Mouse (Mus musculus): ENCODE data around the gene Smyd1. TPM values are rescaled to one million over a fixed set of nuclear protein-coding genes. Genes with fewer than 3 reads are reported as not detected.
"Not testable (repeated sequence)": the region's sequence is repeated elsewhere in the genome, so short reads cannot be mapped to it uniquely, and the experiment has no call there.

The Smyd1 gene
- total RNA-seq, 2 experiments from 2014 or later: not detected

DNA sequence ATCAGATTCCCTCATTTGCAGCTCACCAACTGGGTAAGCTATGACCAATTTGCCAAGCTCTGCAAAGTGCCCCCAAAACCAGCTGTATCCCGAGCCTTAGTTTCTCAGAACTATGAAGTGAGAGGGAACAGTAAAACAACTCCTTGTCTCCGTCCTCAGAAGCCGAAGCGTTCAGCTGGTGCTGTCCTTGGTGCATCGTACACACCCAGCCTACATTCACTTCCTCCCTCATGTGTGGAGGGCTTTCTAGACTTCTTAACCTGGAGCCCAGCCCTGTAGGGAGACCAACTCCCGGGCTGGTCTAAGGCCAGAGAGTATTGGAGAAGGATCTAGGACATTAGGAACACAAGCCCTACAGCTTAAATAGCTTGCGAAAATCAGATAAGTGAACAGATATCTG, 8.5 kb upstream of the Smyd1 start:
- no peak for ATAC-seq (replicated peaks; ENCODE audit: poor library complexity)

DNA sequence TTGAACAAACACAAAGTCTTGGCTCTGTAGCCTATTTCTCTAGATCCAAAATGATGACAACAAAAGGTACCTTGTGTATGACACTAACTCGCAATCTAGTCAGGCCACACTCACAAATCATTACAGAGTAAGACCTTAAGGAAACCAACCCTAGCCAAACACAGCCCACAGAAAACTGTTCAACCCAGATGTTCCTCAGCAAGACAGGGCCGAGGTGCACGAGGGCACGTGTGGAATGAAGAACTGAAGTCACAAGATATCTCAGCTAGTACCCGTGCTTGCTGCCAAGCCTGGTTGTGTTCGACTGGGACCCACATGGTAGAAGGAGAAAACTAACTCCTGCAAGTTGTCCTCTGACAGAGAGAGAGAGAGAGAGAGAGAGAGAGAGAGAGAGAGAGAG, 7.8 kb upstream of the Smyd1 start:
- no peak for ATAC-seq (replicated peaks; ENCODE audit: poor library complexity)

DNA sequence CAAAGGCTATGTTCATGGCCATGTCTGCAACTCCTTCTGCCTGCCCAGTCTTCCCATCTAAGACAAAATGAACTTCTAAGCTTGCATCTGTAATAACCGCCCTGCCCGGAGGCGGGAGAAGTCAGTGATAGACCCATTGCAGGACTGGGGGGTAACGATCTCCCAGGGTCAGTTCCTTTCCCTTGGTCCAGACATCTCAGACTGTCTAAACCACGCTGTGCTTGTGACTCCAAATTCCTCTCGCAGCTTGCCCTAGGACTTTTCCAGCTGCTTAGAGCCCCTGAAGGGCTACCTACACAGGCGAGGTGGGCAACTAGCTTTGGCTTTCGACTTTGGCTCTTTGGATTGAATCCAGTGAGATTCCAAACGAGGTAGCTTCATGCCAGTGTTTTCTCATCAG, 2.8 kb upstream of the Smyd1 start:
- no peak for ATAC-seq (replicated peaks; ENCODE audit: poor library complexity)

DNA sequence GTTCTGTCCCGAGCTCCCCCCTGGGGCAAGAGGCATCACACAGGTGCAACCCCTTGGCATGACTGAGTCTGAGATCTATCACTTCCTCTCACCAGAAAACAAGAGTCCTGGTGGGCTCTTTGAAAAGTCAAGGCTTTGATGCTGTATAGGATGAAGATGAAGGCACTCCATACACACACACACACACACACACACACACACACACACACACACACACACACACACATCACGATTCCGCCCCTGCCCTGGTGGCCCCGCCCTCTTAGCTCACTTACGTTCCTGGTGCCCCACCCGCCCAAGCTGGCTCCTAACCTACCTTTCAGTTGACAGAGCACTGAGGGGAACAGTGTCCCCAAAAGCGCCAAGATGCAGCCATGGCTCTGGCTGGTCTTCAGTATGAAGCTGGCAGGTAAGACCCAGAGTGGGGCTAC, 473 bp upstream of the Smyd1 start, which contains the start of gene Cd8b1:
Gene Cd8b1, plus strand, starts transcription at position 298 of the 431 bp plus-strand sequence.
- ATAC-seq (replicated peaks; ENCODE audit: poor library complexity): no peak

DNA sequence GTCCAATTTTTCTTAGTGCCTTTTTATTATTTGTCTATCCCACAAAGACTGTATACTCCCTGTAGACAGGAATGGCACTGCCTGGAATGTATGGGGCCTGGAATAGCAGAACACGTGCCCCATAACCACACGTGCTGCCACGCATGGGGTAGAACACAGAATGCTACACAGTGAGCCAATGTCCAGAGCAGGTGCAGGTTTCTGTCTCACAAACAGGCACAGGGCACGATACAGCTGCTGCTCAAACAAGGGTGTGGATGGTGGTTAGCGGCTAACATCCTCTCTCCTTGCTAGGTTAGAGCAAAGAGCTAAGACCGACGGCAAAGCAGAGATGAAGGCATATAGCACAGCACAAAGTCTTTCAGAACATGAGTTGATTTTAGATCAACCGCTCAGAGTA, 14.5 kb downstream of the Smyd1 start:
- no peak for ATAC-seq (replicated peaks; ENCODE audit: poor library complexity)

DNA sequence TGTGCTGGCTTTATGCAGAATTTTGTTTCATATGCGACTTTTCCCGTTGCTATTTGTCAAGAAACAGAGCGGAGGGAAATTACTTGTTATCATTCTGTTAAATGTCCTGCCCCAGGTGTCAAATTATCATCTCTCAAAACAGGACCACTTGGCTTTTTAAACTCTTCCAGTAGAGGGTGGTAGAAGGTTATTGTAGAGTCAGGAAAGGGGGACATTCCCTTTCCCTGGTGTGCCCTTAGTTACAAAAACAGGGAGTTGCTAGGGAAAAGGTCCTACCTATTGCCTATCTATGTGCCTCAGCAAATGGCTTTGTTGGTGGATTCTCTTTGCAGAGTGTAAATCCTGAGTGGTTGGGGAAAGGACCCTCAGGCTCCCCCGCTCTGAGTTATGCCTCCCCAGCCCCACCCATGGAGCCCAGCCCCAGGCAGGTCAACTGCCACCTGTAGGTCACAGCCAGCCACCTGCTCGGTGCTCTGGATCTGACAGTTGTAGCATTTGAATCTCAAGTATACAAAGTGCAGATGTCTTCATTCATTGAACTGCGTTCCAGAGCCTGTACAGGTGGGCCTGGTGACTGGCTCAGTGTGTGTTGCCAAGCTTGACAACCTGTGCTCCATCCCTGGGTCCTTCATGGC, 19.8 kb downstream of the Smyd1 start:
- ATAC-seq (replicated peaks; ENCODE audit: poor library complexity): no peak

DNA sequence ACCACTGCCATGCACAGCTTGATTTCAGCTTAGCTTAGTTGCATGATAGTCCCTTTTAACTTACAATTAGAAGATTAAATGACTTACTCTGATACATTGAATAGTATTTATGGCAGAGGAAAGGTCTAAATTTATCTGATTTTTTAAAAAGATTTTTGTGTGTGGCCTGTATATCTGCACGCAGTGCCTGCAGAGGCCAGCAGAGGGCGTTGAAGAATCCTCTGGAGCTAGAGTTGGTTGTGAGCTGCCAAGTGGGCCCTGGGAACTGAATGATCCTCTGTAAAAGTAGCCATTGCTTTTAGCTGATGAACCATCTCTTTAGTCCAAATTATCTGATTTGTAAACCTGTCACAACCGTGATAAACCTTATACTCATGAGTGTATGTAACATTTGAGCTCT, 23.3 kb downstream of the Smyd1 start:
- peak; percentile 76 for ATAC-seq (replicated peaks; ENCODE audit: poor library complexity)

DNA sequence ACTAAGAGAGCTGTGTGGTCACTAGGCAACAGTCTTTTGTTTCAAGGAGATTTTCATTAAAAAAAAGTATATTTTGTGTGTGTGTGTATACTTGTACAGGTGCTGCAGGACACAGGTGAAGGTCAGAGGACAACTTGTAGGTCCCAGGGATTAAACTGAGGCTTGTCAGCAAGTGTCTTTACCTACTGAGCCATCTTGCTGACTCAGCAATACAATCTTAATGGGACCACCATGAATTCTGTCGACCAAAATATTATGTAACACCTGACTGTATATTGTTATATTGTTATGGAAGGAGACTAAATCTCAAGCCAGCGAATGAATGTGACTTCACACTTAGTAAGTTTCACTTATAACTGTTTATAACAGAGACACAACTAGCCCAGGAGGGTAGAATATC, 24.0 kb downstream of the Smyd1 start:
- ATAC-seq (replicated peaks; ENCODE audit: poor library complexity): no peak

DNA sequence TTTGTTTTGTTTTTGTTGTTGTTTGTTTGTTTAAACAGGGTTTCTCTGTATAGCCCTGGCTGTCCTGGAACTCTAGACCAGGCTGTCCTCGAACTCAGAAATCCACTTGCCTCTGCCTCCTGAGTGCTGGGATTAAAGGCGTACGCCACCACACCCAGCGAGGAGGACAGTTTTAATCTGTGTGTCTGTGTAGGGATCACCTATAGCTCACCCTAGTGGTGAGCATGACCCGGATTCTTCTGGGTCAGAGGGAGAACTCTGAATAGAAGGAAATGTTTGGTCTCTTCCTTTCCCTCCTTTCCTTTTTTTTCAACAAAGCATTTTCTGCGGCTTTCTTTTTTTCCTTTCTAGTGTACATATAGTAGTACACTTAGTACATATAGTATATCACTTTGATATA, 26.7 kb downstream of the Smyd1 start:
- ATAC-seq (replicated peaks; ENCODE audit: poor library complexity): no peak

DNA sequence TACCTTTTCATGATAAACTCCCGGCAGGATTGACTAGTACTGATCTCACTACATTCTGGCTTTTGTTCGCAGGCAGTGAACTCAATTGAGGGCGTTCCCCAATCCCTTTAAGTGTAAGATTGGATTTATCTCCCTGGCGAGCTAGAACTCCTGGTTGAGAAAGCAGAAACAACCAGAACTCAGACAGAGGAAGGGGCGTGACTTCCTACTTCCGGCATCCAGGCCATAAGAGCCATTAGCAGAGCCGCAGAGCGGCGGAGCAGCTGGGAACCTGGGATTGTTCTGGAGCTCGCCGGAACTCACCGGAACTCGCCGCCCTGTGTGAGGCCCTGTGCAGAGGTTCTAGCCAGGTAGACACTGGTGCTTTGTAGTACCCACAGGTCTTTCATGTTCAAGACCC, 28.5 kb downstream of the Smyd1 start:
- peak; percentile 48; the same call in 1 of the 2 replicates for ATAC-seq (replicated peaks; ENCODE audit: poor library complexity)

DNA sequence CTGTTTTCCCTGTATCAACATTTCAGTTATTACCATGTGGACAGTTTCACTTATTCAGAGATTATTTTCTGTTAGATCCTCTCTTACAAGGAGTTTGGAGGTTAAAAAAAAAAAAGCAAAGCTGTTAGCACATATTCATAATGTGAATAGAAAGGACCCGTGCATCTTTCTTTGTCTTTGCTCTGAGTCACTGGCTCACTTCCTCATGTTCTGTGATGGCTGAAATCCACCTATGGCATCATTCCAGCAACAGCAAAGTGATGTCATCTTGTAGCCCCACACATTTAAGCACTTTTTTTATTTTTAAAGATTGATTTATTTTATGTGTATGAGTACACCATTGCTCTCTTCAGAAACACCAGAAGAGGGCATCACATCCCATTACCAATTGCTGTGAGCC, 42.6 kb downstream of the Smyd1 start:
- peak; percentile 72 for ATAC-seq (replicated peaks; ENCODE audit: poor library complexity)

DNA sequence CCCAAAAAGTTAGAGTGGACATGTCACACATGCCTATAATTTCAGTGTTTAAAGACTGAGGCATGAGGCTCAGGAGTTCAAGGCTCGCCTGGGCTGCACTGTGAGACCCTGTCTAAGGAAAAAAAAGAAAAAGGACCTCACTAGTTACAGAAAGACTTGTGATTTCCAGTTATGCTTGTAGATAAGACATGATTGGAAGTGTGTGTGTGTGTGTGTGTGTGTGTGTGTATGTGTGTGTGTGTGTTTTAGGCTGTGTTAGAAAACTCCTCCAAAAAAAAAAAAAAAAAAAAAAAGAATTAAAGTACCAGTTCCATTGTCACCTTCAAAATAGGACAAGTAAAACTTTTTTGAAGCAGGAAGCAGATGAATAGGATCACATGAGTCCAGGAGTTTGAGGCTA, 47.4 kb downstream of the Smyd1 start:
- no peak for ATAC-seq (replicated peaks; ENCODE audit: poor library complexity)

DNA sequence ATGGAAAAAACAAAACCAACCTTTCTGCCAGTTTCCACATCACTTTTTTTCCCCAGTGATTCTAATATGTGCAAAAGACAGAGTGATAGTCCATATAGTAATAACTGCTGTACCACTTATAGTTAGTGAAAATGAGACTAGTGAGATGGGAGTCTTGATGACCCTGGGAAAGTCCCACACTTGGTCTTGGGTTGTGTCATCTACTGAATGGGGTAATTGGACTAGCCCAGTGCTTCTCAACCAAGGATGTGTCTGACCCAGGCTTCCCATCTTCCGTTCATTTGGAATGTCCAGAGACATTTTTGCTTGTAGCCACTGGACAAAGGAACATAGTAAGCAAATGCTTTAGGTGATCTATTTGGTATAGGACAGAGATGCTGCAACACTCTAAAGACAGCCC, 48.3 kb downstream of the Smyd1 start:
- no peak for ATAC-seq (replicated peaks; ENCODE audit: poor library complexity)

DNA sequence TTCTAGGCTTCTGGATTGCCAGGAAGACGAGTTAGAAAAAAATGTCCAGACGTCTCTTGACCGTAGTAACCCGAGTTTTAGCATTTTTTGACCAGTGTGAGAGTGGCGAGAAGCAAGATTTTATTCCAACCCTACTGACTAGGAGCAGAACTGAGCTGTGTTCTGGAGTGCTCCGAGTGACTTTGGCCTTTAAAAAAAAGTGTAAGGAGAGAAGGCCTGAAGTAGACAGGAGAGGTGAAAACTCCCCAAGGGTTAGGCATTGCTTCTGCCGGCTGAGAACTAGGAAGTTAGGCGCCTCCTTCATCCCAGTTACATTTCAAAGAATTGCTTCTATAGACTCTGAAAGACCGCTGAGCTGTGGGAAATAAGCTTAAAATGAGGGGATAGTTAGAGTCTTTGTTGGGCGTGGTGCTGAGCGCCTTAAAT, 49.7 kb downstream of the Smyd1 start:
- ATAC-seq (replicated peaks; ENCODE audit: poor library complexity): no peak

DNA sequence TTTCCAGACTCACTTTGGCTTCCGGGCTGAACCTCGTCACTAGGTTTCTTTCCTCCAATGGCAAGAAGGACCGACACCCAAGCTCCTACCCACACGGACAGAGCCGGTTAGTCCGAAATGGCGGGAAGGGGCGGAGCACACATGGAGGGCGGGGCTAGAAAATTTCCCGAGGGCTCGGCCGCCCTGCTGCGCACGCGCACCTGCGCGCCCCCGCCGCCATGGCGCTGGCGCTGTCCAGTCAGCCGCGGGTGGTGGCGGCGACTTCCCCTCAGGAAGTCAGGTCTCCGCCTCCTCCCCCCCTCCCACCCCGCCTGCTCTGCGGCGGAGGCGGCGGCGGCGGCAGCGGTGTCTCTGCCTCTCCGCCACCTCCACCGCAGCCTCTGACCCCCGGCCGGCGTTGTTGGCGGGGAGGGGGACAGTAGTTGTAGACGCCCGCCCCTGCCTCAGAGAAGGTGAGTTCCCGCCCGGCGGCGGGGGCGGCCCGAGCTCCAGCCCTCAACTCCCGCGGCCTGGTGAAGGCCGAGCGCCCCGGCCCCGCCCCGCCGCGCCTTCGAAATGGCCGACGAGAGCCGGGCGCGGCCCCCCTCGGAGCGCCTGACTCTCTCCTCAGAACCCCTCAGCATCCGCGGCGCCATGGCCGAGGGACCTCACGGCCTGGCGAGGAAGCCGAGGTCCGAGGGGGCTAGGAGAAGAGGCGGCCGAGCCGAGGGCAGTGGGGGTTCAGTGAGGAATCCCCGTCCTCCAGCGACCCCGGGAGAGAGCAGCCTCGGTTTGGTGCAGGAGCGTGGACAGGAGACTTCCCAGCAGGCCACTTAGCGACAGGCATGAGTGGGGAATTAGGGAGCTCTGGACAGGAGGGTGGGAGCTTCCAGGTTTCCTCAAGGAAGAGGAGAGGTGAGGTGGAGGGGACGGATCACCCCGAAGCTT, 50.4 kb downstream of the Smyd1 start, which contains the start of gene Krcc1:
Gene Krcc1, plus strand, starts transcription at position 289 of the 927 bp plus-strand sequence.
- ATAC-seq (replicated peaks; ENCODE audit: poor library complexity): peak; percentile 81

DNA sequence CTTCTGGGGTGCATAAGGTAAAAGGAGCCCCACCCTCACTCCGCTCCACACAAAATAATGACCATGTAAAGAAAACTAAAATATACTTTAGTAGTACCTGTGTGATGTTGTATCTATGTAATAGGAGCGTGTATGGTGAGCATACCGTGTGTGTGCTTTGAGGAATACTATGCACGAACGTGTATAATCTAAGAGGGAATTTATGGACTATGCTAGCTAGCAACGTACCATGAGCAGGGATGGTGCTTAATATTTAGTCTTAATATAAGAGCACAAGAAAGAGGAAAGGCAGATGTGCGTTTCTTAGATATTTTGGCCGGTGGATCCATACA, 51.0 kb downstream of the Smyd1 start:
- ATAC-seq (replicated peaks; ENCODE audit: poor library complexity): no peak

DNA sequence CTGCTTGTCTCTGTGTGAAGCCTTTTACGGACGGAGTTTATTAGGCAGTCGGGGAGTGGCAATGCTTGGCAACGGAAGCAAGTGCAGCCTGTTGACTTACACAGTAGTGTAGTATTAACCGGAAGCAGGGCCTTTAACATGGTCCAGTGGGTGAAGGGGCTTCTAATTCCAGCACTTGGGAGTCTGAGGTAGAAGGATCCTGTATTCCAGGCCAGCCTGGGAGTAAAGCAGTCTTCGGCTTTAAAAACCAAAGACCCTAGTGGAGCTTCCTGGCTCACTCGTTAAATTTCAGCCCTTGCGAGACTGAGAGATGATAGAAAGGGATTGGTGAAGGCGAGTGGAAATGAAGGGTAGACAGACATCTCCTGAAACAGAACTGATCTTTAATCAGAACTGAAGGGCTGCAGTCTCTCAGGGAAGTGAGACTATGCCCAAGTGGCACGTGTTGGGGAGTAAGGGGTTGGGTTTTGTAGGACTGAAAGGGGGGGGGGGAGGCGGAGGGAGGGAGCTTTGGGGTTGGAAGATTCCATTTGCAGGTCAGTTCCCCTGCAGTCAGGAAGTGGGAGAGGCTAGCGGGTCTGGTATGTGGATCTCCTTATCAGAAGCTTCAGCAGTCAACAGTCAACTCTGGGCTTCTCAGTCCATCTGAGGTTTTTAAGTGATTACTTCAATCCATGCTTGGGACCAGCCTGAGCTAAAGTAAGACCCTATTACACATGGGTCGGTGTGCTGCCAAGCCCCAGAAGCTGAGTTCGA, 51.6 kb downstream of the Smyd1 start:
- ATAC-seq (replicated peaks; ENCODE audit: poor library complexity): peak; percentile 68

DNA sequence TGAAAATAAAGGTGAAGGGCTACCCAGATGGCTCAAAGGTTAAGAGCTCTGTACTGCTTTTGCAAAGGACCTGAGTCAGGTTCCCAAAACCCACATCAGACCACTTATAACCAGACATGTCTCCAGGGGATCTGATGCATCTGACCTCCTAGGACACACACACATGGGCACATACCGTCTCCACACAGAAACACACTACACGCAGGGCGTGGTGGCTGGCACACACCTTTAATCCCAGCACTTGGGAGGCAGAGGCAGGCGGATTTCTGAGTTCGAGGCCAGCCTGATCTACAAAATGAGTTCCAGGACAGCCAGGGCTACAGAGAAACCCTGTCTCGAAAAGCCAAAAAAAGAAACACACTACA, 52.4 kb downstream of the Smyd1 start:
- not testable (repeated sequence) for ATAC-seq (replicated peaks; ENCODE audit: poor library complexity)

DNA sequence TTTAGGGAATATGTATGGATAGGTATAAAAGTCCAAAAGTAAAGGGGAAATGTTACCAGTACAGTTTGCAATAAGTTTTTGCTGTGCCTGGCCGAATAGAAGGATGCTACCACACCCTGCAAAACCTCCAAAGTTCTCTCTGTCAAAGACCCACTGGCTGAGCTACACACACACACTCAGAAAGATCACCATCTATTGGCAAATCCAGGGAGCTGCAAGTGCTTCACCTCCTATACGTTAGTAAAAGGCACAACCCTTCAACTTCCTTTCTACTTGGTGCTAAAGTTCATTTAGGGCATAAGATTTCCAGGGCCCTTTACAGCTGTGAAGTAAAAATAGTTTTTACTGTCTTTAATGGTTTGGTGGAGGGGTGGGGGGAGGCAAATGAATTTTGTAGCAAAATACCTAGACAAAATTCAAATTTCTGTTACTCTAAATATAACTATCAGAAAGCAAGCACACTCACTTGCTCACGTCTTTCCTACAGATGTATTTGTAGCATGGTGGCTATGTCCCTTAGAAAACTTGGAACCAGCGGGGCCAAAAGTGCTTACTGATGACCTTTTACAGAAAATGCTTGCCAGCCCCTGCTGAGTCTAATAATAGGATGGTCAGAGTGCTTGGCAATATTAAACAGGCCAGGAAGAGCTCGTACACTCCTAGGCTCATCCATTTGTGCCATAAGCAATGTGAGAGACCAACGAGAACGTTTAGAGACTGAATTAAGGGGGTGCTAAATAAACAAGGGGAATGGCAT, 52.9 kb downstream of the Smyd1 start:
- peak; percentile 27 for ATAC-seq (replicated peaks; ENCODE audit: poor library complexity)

DNA sequence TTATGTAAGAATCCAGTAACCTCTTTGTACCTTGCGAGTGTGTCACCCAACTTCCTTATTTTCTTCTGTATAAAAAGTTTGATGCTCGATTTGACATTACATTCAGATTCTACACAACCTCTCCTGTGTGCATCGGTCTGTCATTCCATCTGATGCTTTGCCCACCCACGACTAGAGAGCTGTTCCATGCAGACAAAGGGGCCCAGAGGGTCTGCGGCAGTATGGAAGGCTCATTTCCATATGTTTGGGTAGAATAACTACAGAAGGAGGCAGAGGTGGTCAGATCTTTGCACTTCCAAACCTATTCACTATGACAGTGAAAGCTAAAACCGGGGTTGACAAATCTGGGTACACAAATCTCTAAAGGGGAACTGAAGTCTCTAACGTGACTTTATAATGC, 54.4 kb downstream of the Smyd1 start:
- not testable (repeated sequence) for ATAC-seq (replicated peaks; ENCODE audit: poor library complexity)

Measured in megakaryocyte progenitor cell, adult 5-6 weeks (primary cell).